Mouse (Mus musculus) liver, postnatal 0 days (tissue): ENCODE results near the gene Lcat.

Experiments used
- CTCF ChIP-seq: sonication (generic); IDR thresholded peaks from 2 replicates; pipeline ENCODE4 v1.5.1; 2016; ENCODE audit warnings: antibody characterized with exemption, low read depth
- EP300 ChIP-seq: IDR thresholded peaks from 2 replicates; pipeline ENCODE4 v1.6.1; 2016; ENCODE audit warnings: antibody characterized with exemption, low read depth, mild to moderate bottlenecking

DNA sequence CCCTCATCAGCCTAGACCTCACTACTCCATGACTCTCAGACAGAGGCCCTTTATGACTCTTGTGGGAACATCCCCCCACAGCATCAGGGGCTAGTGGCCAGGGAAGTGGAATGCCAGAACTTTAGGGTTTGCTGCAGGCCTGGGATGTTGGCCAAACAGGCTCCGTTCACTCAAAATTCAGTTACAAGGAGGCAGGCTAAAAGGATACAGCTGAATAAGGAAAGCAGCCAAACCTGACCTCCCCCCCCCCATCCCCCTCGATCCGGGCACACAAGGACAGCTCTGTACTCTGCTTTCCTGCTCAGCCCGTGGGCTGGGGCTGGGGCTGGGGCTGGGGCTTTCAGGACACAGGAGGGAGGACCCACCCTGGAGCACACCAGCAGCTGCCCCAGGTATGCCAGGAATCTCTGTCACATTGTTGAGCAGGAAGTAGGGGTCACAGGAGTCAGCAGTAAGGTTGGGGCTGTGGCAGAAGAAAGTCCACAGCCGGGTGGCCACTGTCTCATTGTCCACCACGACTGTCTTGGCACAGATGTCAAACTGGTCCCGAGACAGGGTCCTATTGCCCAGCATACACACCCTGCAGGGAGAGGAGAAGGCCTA lies 8.0 kb upstream of the Lcat start:
- TF ChIP-seq EP300 (no peak), CTCF (no peak)
